Mouse (Mus musculus): ENCODE results near the gene Eif2ak1. TPM values are rescaled to one million over a fixed set of nuclear protein-coding genes. Genes with fewer than 3 reads are reported as not detected.

Gene Eif2ak1
- polyA plus RNA-seq, 1 experiment from 2014 or later = 41.0 TPM

DNA sequence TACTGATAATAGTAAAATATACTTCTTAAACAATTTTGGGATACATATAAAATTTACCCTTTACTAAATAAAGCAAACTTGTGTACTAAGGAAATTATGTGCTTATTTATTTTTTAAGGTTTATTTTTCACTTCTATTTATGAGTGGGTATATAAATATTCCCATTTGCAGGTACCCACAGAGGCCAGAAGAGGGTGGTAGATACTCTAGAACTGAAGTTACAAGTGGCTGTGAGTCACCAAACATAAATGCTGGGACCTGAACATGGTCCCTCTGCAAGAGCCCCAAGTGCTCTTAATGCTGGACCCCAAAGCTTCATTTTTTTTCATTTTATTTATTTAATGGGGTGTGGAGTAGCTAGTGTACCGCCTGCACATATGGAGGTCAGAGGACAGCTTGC is 116.3 kb downstream of the Eif2ak1 start:
- H3K4me1 ChIP-seq = peaks cover 4% of the 10 kb centered on the region; the same call in 1 of the 2 replicates
- H3K4me3 ChIP-seq = no peak overlapping the region
- no peaks in the 10 kb centered on the region for H3K9me3 ChIP-seq
- WGBS = 88% methylated on average over 1 of the region's 1 CpGs
- no peak overlapping the region for H3K27ac ChIP-seq
- peaks cover 31% of the 10 kb centered on the region for H3K36me3 ChIP-seq
- DNase-seq (ENCODE audit: low spot score) = peak; percentile 51
- no peaks in the 10 kb centered on the region for H3K27me3 ChIP-seq (ENCODE audit: insufficient read depth, poor library complexity, severe bottlenecking)

DNA sequence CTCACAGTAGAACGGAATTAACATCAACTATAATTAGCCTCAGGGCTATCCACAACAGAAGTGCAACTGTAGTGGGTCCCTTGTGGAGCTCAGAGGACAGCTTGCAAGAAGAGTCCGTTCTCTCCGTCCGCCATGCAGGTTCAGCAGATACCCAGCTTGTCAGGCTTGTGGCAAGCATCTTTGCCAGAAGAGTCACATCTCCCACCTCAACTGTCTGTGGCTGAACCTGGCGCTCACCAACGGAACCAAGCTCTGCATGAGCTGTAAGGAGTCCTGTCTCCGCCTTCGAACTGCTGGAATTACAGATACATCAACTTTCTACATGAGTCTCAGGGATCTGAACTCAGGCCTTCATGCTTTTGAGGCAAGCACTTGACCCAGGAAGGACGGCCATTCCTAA is 118.6 kb downstream of the Eif2ak1 start:
- Histone ChIP-seq H3K27ac (no peak overlapping the region), H3K4me3 (no peak overlapping the region), H3K4me1 (peaks cover 4% of the 10 kb centered on the region; the same call in 1 of the 2 replicates), H3K9me3 (no peaks in the 10 kb centered on the region), H3K36me3 (peaks cover 10% of the 10 kb centered on the region), H3K27me3 (ENCODE audit: insufficient read depth, poor library complexity, severe bottlenecking) (no peaks in the 10 kb centered on the region)
- peak; percentile 68 for DNase-seq (ENCODE audit: low spot score)
- WGBS = 73% methylated on average over 9 of the region's 9 CpGs

DNA sequence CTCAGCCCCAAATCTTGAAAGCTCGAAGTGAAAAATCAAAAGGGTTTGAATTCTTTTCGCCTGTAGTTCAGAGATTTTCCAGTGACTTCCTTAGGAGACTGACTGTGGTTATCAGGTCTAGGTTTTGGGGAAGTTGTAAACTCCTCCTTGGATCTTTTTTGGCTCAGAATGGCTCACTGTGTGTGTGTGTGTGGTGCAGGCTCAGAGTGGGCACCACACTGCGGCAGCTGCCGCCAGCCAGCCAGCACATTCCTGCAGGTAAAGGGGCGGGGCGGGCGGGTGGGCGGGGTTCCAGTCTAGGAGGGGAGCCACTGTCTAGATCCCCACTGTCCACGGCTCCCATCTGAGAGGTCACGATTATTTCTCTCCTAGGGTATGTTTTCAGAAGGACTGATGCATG is 124.0 kb downstream of the Eif2ak1 start:
- Histone ChIP-seq H3K9me3 (no peaks in the 10 kb centered on the region), H3K4me1 (peaks cover 3% of the 10 kb centered on the region; the same call in 1 of the 2 replicates), H3K27ac (no peak overlapping the region), H3K4me3 (no peak overlapping the region), H3K27me3 (ENCODE audit: insufficient read depth, poor library complexity, severe bottlenecking) (no peaks in the 10 kb centered on the region), H3K36me3 (no peaks in the 10 kb centered on the region)
- 21% methylated on average over 10 of the region's 10 CpGs for WGBS
- DNase-seq (ENCODE audit: low spot score) = peak; percentile 28

DNA sequence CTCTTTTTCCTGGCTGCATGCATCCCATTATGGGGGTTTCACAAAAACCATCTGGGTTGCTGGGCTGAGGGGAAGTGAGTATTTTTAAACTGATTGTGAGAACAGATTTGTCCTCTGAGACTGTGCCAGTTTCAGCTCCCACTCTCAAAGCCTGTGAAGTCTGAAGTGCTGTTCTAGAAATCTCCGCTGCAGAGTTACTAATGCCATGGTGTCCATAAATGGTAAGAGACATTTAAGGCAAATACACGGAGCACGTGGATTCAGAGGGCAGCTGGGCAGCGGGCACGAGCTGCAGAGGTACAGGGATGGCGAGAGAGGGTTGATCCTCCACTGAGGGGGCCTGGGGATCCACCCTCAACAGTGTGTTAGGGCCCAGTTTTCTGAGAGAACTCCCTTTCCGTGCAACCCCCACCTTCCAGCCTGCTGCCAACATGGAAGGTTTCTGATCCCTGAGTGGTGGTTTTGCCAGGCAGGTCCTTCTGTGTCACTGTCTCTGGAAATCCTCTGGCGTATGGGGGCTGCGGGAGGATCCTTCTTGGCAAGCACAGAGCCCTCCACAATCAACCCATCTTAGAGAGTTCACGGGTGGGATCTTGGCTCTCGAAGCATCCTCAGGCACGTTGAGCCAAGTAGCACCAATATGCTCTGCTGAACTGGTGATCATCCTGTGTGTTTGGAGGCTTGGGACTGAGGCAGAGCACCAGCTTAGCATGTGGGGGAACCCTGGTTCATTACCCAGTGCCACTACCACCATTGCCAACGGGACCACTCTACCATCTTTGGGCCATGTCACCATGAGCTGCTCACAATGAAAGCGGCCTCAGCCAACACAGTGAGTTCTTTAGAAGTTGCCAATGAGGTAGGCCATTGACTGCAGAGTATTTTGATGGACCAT is 125.9 kb downstream of the Eif2ak1 start:
- no peaks in the 10 kb centered on the region for H3K9me3 ChIP-seq
- WGBS = 85% methylated on average over 14 of the region's 14 CpGs
- DNase-seq (ENCODE audit: low spot score) = peak; percentile 68

DNA sequence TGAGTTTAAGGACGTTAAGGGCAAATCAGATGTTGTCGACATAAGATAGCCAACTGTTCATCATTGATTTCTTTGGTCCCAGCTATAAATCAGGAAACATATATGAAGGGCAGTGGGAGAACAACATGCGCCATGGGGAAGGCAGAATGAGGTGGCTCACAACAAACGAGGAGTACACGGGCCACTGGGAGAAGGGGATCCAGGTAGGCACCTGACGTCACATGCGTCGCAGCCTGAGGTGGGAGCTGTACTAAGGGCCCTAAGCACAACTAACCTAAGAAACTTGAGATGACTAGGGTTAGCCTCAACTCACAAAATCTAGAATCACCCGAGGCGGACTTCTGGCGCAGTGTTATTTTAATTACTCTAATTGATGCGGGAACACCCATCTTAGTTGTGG is 130.8 kb downstream of the Eif2ak1 start:
- H3K4me1 ChIP-seq = no peaks in the 10 kb centered on the region
- no peak overlapping the region for H3K4me3 ChIP-seq
- no peak overlapping the region for H3K27ac ChIP-seq
- no peaks in the 10 kb centered on the region for H3K27me3 ChIP-seq (ENCODE audit: insufficient read depth, poor library complexity, severe bottlenecking)
- no peaks in the 10 kb centered on the region for H3K9me3 ChIP-seq
- H3K36me3 ChIP-seq = no peaks in the 10 kb centered on the region
- peak; percentile 67 for DNase-seq (ENCODE audit: low spot score)
- 82% methylated on average over 12 of the region's 12 CpGs for WGBS

More for the DNA sequence above, 125.9 kb downstream of the Eif2ak1 start:
- Histone ChIP-seq H3K4me1 (peaks cover 3% of the 10 kb centered on the region; the same call in 1 of the 2 replicates), H3K36me3 (no peaks in the 10 kb centered on the region), H3K27me3 (ENCODE audit: insufficient read depth, poor library complexity, severe bottlenecking) (no peaks in the 10 kb centered on the region), H3K4me3 (no peak overlapping the region), H3K27ac (no peak overlapping the region)

DNA sequence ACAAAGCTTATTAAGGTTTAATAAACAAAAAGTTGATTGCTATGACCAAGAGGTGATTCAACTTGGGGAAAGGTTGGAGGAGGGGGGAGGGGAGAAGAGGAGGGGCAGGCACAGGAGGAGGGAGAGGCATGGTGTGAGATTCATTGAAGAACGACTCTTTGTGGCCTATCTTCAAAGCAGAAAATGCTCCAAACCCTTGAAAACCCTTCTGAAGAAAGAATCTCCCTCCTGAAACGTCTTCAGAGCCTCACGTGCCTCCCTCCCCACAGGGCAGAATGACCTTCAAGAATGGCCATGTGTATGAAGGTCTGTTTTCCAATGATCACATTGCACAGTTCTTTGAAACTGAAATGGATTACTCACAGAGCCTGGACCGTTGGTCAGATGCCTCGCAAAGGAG is 132.4 kb downstream of the Eif2ak1 start:
- Histone ChIP-seq H3K36me3 (no peaks in the 10 kb centered on the region), H3K27ac (no peak overlapping the region), H3K4me3 (no peak overlapping the region), H3K4me1 (no peaks in the 10 kb centered on the region), H3K27me3 (ENCODE audit: insufficient read depth, poor library complexity, severe bottlenecking) (no peaks in the 10 kb centered on the region), H3K9me3 (no peaks in the 10 kb centered on the region)
- peak; percentile 17 for DNase-seq (ENCODE audit: low spot score)
- WGBS = 46% methylated on average over 5 of the region's 5 CpGs

Other genes starting within 250 kb of the Eif2ak1 start
- gene Cyth3, start 195.3 kb upstream of the Eif2ak1 start, polyA plus RNA-seq (2016; fragmentation: Nextera tagmentation; extraction: Ambion mirVana) = 30.9 and 33.1 TPM in 2 replicates
- gene Usp42, start 85.5 kb upstream of the Eif2ak1 start, polyA plus RNA-seq (2016; fragmentation: Nextera tagmentation; extraction: Ambion mirVana) = 15.7 and 15.9 TPM in 2 replicates
- gene Ankrd61, start 79.9 kb downstream of the Eif2ak1 start, polyA plus RNA-seq (2016; fragmentation: Nextera tagmentation; extraction: Ambion mirVana) = 0.16 and 0.26 TPM in 2 replicates
- 117 and 127 TPM in 2 replicates for gene Aimp2, start 92.1 kb downstream of the Eif2ak1 start, polyA plus RNA-seq (2016; fragmentation: Nextera tagmentation; extraction: Ambion mirVana)
- gene Pms2, start 92.2 kb downstream of the Eif2ak1 start, polyA plus RNA-seq (2016; fragmentation: Nextera tagmentation; extraction: Ambion mirVana) = 28.3 and 33.9 TPM in 2 replicates
- 0.67 and 1.3 TPM in 2 replicates for gene Gm42421, start 110.4 kb downstream of the Eif2ak1 start, polyA plus RNA-seq (2016; fragmentation: Nextera tagmentation; extraction: Ambion mirVana)
- 0.46 and 1.1 TPM in 2 replicates for gene Rsph10b, start 115.2 kb downstream of the Eif2ak1 start, polyA plus RNA-seq (2016; fragmentation: Nextera tagmentation; extraction: Ambion mirVana)
- 62.0 and 84.6 TPM in 2 replicates for gene Ccz1, start 197.1 kb downstream of the Eif2ak1 start, polyA plus RNA-seq (2016; fragmentation: Nextera tagmentation; extraction: Ambion mirVana)
- 0.21 TPM in 1 of 2 replicates, not detected in the other for gene Ocm, start 208.9 kb downstream of the Eif2ak1 start, polyA plus RNA-seq (2016; fragmentation: Nextera tagmentation; extraction: Ambion mirVana)

All from heart, embryonic 10.5 days (tissue).